Mouse (Mus musculus) heart, embryonic 10.5 days (tissue): ENCODE data around the gene Pof1b. TPM values are rescaled to one million over a fixed set of nuclear protein-coding genes. Genes with fewer than 3 reads are reported as not detected.
A peak's percentile ranks its signal among the peaks of the same experiment; 100 is the strongest.

Experiments used
- DNase-seq: peaks from one replicate; pipeline ENCODE4 v3.0.0-alpha.2; 2017; ENCODE audit warnings: low spot score
- H3K27ac ChIP-seq: fragments of 300-500 bp; sonication (generic); 2 replicates; pipeline ENCODE4 v1.5.1; 2016; ENCODE audit warnings: mild to moderate bottlenecking
- H3K27me3 ChIP-seq: fragments of 300-500 bp; sonication (generic); 2 replicates; pipeline ENCODE4 v1.6.1; 2016; ENCODE audit warnings: mild to moderate bottlenecking; ENCODE audit not compliant: poor library complexity, insufficient read depth, severe bottlenecking
- H3K36me3 ChIP-seq: fragments of 300-500 bp; sonication (generic); 2 replicates; pipeline ENCODE4 v1.6.1; 2016; ENCODE audit warnings: mild to moderate bottlenecking, moderate library complexity
- H3K4me1 ChIP-seq: fragments of 300-500 bp; sonication (generic); 2 replicates; pipeline ENCODE4 v1.6.1; 2016; ENCODE audit warnings: mild to moderate bottlenecking
- H3K4me3 ChIP-seq: fragments of 300-500 bp; sonication (generic); 2 replicates; pipeline ENCODE4 v1.5.1; 2016; ENCODE audit warnings: mild to moderate bottlenecking, moderate library complexity
- H3K9me3 ChIP-seq: fragments of 300-500 bp; sonication (generic); 2 replicates; pipeline ENCODE4 v1.6.1; 2016; ENCODE audit warnings: mild to moderate bottlenecking, moderate library complexity
- WGBS: fragments of 180-500 bp; shearing (Covaris S2); methylation state at CpG from one replicate; pipeline ENCODE4 v1.1.7; 2016; 5-methylcytosine and 5-hydroxymethylcytosine counted together
- polyA plus RNA-seq: library from polyadenylated mRNA; unstranded; fragments of >200 nt; fragmentation: Nextera tagmentation; extraction: Ambion mirVana; gene quantifications from 2 replicates; pipeline ENCODE4 v1.2.1, GENCODE M21; 2016

The Pof1b gene
- 0.11 TPM in 1 of 2 replicates, not detected in the other for polyA plus RNA-seq

DNA sequence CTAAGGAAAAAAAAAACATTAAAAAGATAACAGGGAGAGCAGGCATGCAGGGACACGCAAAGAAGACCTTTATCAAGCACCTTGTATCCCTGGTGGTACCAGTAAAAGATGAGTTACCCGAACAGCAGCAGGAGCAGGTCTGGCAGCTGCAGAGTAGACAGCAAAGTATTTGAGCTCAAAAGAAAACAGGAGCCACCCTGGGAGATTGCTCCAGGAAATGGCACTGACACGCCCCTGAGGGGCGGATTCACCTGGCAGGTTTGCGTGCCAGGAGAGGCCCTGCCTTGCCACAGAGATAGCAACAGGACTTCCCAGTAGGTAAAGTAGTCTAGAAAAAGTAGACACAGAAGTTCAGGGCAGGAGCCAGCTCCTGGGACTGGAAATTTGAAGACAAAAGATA is at the start of gene Pof1b:
Gene Pof1b, minus strand, starts transcription at position 144 of the 400 bp plus-strand sequence.
- no peaks in the 10 kb centered on the region for H3K9me3 ChIP-seq
- H3K4me1 ChIP-seq = no peaks in the 10 kb centered on the region
- H3K4me3 ChIP-seq = no peak within 1 kb of the TSS
- no peaks in the 10 kb centered on the region for H3K27me3 ChIP-seq
- H3K27ac ChIP-seq = no peak within 1 kb of the TSS
- H3K36me3 ChIP-seq = no peaks in the 10 kb centered on the region
- no peak for DNase-seq
- 60% methylated on average over 5 of the region's 5 CpGs for WGBS

DNA sequence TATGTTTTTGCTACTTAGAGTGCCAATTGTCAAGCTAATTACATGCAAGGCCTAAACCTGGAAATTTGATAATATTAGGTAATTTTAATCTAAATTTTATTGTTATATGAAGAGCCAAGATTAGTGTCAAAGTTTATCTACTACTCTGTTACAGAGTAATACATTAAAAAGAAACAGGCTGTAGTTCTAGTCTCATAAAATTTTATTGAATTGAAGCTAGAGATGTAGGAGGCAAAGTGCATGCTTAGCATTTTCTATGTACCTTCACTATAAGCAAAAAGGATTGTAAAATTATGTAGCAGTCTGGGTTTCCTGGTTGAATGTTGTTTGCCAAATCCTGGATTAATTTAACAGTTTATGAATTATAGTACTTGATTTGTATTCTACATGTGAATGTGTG is 18.1 kb upstream of the Pof1b start:
- DNase-seq = no peak
- Histone ChIP-seq H3K4me3 (no peak overlapping the region), H3K4me1 (no peaks in the 10 kb centered on the region), H3K36me3 (no peaks in the 10 kb centered on the region), H3K27ac (no peak overlapping the region), H3K9me3 (no peaks in the 10 kb centered on the region), H3K27me3 (no peaks in the 10 kb centered on the region)

DNA sequence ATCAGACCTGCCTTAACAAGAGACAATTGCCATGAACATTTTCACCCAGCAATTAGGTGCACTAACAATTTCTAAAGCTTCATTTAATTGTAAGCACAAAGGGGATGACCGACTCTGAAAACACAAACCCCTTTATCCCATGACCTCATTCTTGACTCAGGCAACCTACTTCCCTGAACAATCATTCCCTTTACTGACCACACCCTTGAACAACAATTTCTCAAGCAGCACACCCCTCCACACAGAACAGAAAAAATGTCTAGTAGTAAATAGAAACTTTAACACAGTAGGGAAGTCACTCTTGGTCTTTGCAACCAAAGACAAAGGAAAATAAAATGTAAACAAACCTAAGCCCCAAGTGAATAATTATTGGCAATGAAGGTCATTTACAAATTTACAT is 4.1 kb downstream of the Pof1b start:
- WGBS = 74% methylated on average over 1 of the region's 1 CpGs
- DNase-seq = no peak

DNA sequence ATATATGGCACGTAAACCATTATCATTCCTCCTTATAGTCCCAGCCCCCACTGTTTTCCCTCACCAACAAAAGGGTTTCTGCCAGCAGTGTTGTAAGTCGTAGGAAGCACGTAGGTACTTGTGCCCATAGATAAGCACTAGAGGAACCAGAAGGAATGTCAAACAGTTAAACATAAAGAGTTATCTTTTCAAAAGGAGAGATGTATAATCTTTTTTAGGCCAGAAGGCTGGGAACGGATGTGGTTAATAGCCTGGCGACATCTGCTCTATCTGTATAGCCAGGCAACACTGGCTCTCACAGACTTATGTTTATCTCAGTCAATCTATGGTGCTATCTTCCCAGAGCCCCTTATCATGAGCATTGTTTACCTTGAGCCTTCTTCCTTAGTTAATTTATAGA is 17.8 kb downstream of the Pof1b start:
- Histone ChIP-seq H3K27ac (no peak overlapping the region), H3K36me3 (no peaks in the 10 kb centered on the region), H3K27me3 (no peaks in the 10 kb centered on the region), H3K9me3 (no peaks in the 10 kb centered on the region), H3K4me3 (no peak overlapping the region), H3K4me1 (no peaks in the 10 kb centered on the region)
- no peak for DNase-seq
- 34% methylated on average over 5 of the region's 5 CpGs for WGBS

More for the DNA sequence above, 4.1 kb downstream of the Pof1b start:
- H3K9me3 ChIP-seq = no peaks in the 10 kb centered on the region
- H3K27ac ChIP-seq = no peak overlapping the region
- H3K4me3 ChIP-seq = no peak overlapping the region
- H3K36me3 ChIP-seq = no peaks in the 10 kb centered on the region
- no peaks in the 10 kb centered on the region for H3K27me3 ChIP-seq
- H3K4me1 ChIP-seq = no peaks in the 10 kb centered on the region

- DNase-seq = no peak
- Histone ChIP-seq H3K4me3 (no peak overlapping the region), H3K27me3 (no peaks in the 10 kb centered on the region), H3K27ac (no peak overlapping the region), H3K4me1 (no peaks in the 10 kb centered on the region), H3K36me3 (no peaks in the 10 kb centered on the region), H3K9me3 (no peaks in the 10 kb centered on the region)
- WGBS = 47% methylated on average over 1 of the region's 1 CpGs
These were observed 22.9 kb downstream of the Pof1b start for GRCm38 (mm10) chrX:112675525-112675924.

GRCm38 (mm10) chrX:112601306-112602120 is 96.9 kb downstream of the Pof1b start:
- Histone ChIP-seq H3K36me3 (no peaks in the 10 kb centered on the region), H3K4me3 (peak overlapping the region; percentile 68), H3K27me3 (no peaks in the 10 kb centered on the region), H3K27ac (peak overlapping the region; percentile 88), H3K4me1 (no peaks in the 10 kb centered on the region), H3K9me3 (no peaks in the 10 kb centered on the region)
- DNase-seq = no peak
- WGBS = 15% methylated on average over 67 of the region's 81 CpGs

- WGBS = 13% methylated on average over 76 of the region's 79 CpGs
These were observed 97.7 kb downstream of the Pof1b start, which contains the start of gene Zfp711 for GRCm38 (mm10) chrX:112600511-112601305. TSS of gene Zfp711 (plus strand) at chrX:112600526.

More at GRCm38 (mm10) chrX:112600511-112601305, 97.7 kb downstream of the Pof1b start, which contains the start of gene Zfp711:
- H3K4me1 ChIP-seq = no peaks in the 10 kb centered on the region
- peak within 1 kb of the TSS; percentile 88 for H3K27ac ChIP-seq
- H3K9me3 ChIP-seq = no peaks in the 10 kb centered on the region
- no peaks in the 10 kb centered on the region for H3K36me3 ChIP-seq
- H3K27me3 ChIP-seq = no peaks in the 10 kb centered on the region
- H3K4me3 ChIP-seq = peak within 1 kb of the TSS; percentile 68
- DNase-seq = peak; percentile 92

Other genes with a start within 250 kb of the Pof1b start
- not detected in 2 replicates for gene 2010106E10Rik, start 203.4 kb downstream of the Pof1b start, polyA plus RNA-seq
- gene Zfp711, start 98.1 kb downstream of the Pof1b start, polyA plus RNA-seq = 9.3 and 10.1 TPM in 2 replicates